Mouse (Mus musculus): ENCODE measurements around the gene Ncapd3.

DNA sequence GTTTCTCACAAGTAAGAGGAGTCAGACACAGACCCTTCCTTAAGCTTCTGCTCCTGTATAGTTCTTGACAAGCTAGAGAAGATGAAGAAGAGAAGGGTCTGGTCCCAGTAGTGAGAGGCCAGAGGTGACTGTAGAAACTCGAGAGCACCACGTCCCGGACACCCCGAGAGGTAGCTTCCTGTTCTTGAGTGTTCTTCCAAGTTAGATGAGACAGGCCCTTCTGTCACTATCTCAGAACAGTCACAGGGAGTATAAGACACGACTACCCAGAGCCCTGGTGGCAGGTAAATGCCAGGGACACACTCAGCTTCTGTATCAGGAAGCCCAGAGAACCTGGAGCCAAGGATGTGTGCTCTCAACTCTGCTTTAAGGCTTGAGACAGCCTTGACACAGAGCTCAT is 20.7 kb upstream of the Ncapd3 start:
- TF ChIP-seq CTCF (IDR thresholded peaks at IDR 0.05; ENCODE audit: low read depth, low read length) (no peak), TAL1 (conservative IDR thresholded peaks at IDR 0.05; ENCODE audit: low read depth, low read length) (no peak), GATA1 (IDR thresholded peaks at IDR 0.05; ENCODE audit: borderline replicate concordance, low read length) (no peak), POLR2AphosphoS5 (IDR thresholded peaks at IDR 0.05; ENCODE audit: insufficient replicate concordance, low read depth, low read length) (no peak)

All from G1E (cell line).